Mouse (Mus musculus): ENCODE results near the gene Map7d1. TPM values are rescaled to one million over a fixed set of nuclear protein-coding genes. Genes with fewer than 3 reads are reported as not detected.

Gene Map7d1
- polyA plus RNA-seq, 1 experiment from 2014 or later: 105 TPM

DNA sequence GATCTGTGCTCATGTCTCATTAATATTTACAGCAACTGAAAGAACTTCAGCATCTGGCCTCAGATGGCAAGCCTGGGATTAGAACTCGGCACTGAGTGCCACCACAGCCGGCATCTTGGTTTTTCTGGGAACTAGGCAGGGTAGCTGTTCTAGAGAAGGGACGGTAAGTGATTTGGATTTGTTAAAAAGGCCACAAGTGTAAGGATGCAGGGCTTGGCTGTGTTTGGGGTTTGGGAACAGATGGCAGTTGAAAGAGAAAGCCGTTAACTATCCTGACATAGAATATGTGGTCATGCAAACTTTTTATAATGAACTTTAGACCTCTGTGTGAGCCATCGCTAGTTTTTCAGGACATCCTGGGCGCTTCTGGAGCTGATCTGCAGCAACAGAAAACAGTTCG is 5.5 kb upstream of the Map7d1 start:
- H3K27me3 ChIP-seq: 0 out of 2 replicates have a peak, but pooled peaks cover 6% of the 10 kb centered on the region
- H3K4me3 ChIP-seq (replicated peaks): peak overlapping the region; percentile 74
- H3K9ac ChIP-seq: no peak overlapping the region
- WGBS: 51% methylated on average over 7 of the region's 7 CpGs
- no peaks in the 10 kb centered on the region for H3K9me3 ChIP-seq
- H3K36me3 ChIP-seq (replicated peaks): no peaks in the 10 kb centered on the region
- peaks cover 57% of the 10 kb centered on the region for H3K4me1 ChIP-seq
- H3K27ac ChIP-seq: 0 out of 2 replicates have a peak overlapping the region, but pooled peaks have one; percentile 25
- no peak overlapping the region; the same call in 1 of the 2 replicates for H3K4me2 ChIP-seq
- no peak for ATAC-seq (ENCODE audit: low FRiP score)

DNA sequence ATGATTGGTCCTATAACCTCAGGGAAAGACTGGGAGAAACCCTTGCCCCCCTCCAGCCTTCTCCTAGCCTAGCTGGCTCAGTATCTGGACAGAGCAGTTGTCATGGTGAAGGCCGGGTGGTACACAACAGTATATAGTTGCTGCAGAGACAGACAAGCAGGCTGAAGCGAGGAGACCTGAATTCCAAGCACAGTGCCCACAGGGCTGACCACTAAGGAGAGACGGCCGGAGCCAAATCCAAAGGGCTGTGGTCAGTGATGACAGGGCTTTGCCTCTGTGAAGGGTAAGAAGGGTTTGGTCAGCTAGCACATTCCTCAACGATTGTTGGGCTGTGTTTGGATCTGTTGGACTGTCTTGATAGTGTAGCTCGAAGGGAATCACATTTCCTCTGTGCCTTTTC is 5.1 kb upstream of the Map7d1 start:
- Histone ChIP-seq H3K4me2 (no peak overlapping the region), H3K27me3 (0 out of 2 replicates have a peak, but pooled peaks cover 6% of the 10 kb centered on the region), H3K9ac (no peak overlapping the region), H3K27ac (peak overlapping the region; percentile 56; the same call in 1 of the 2 replicates), H3K4me1 (peaks cover 59% of the 10 kb centered on the region), H3K4me3 (replicated peaks) (no peak overlapping the region), H3K36me3 (replicated peaks) (no peaks in the 10 kb centered on the region), H3K9me3 (no peaks in the 10 kb centered on the region)
- WGBS: 86% methylated on average over 6 of the region's 6 CpGs
- no peak for ATAC-seq (ENCODE audit: low FRiP score)

DNA sequence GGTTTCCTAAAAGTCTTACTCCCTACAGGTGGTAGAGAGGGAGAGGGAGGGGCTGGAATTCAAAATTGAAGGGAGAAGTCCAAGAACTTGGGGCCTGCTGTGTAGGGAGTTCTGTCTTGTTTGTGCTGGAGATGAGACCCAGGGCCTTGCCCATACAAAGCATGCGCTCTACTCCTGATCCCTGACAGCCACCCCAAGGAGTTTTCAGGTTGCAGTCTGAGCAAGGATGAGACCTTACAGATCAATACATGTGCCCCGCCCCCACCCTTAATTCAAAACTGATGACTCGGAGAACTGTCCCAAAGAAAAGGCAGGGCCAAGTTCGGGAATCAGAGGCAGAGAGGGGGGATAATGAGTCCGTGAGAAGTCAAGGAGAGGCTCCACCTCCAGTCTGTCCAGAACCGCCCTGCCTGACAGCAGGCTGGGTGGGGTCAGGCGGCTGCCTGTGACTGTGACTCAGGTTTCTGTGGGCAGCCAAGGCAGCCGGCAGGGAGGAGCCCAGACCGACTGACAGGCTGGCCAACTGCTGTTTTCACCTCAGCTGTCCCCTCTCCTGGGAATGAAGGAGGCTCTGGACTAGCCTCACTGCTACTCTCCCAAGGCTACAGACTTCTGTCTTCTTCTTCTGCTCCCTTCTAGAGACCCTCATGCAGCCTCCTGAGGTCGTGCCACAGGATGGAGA is 4.5 kb upstream of the Map7d1 start:
- H3K4me3 ChIP-seq (replicated peaks): no peak overlapping the region
- peaks cover 59% of the 10 kb centered on the region for H3K4me1 ChIP-seq

DNA sequence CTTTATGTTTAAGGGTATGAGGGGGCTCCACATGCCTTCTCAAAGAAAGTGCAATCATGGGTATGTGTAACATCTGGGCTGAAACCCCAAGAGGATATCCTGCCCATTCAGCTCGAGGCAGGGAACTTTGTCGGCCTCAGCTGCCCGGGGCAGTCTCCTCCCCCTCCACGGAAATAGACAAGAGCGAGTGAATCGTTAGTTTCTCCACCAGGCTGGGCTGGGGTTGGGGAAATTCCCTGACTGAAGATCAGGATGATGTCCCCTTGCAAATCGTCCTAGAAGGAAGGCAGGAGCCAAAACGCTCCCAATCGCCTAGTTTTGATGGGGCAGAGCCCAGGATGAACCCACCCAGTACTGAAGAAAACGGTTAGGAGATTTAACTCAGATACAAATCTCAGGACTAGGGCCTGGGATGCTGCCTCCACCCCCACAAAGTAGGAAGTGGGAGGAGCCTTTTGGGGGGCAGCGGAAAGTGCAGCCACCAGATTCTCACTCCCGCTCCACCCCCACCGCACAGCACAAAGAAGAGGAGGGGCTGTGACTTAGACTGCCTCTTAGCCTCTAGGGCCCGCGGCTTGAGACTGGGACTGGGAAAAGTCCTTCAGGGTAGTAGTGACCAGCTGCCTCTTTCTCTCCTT is 3.5 kb upstream of the Map7d1 start:
- under 1% methylated on average over 15 of the region's 15 CpGs for WGBS
- H3K4me3 ChIP-seq (replicated peaks): 0 out of 2 replicates have a peak overlapping the region, but pooled peaks have one; percentile 4
- no peak for ATAC-seq (ENCODE audit: low FRiP score)

More for the DNA sequence above, 4.5 kb upstream of the Map7d1 start:
- 0 out of 2 replicates have a peak, but pooled peaks cover 6% of the 10 kb centered on the region for H3K27me3 ChIP-seq
- H3K36me3 ChIP-seq (replicated peaks): no peaks in the 10 kb centered on the region
- no peak overlapping the region for H3K9ac ChIP-seq
- ATAC-seq (ENCODE audit: low FRiP score): no peak
- H3K4me2 ChIP-seq: 0 out of 2 replicates have a peak overlapping the region, but pooled peaks have one; percentile 2
- 11% methylated on average over 10 of the region's 10 CpGs for WGBS
- H3K27ac ChIP-seq: peak overlapping the region; percentile 56; the same call in 1 of the 2 replicates
- no peaks in the 10 kb centered on the region for H3K9me3 ChIP-seq

DNA sequence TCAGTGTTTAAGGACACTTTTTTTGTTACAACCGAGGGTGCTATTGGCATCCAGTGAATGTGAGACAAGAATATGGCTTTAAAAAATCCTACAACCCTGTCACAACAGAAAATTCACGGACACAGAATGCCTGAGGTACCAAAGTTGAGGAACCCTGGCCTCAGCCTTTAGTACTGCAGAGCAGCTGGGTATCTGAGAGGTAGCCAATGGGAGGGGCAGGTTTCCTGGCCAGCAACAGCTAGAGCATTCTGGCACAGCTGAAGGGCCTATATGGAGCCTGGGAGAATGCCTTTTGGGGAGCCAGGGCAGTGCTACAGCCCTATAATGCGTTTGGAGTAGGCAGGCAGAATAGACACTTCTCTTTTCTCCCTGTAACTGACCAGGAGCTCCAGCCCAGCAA is 2.9 kb upstream of the Map7d1 start:
- peaks cover 67% of the 10 kb centered on the region for H3K4me1 ChIP-seq
- no peaks in the 10 kb centered on the region for H3K9me3 ChIP-seq
- no peak overlapping the region for H3K9ac ChIP-seq
- no peak overlapping the region for H3K4me3 ChIP-seq (replicated peaks)
- H3K27ac ChIP-seq: peak overlapping the region; percentile 70
- no peak overlapping the region for H3K4me2 ChIP-seq
- 0 out of 2 replicates have a peak, but pooled peaks cover 6% of the 10 kb centered on the region for H3K27me3 ChIP-seq
- no peaks in the 10 kb centered on the region for H3K36me3 ChIP-seq (replicated peaks)
- 29% methylated on average over 3 of the region's 3 CpGs for WGBS
- ATAC-seq (ENCODE audit: low FRiP score): no peak

More for the DNA sequence above, 3.5 kb upstream of the Map7d1 start:
- 0 out of 2 replicates have a peak, but pooled peaks cover 6% of the 10 kb centered on the region for H3K27me3 ChIP-seq
- H3K4me1 ChIP-seq: peaks cover 62% of the 10 kb centered on the region
- no peaks in the 10 kb centered on the region for H3K9me3 ChIP-seq
- H3K36me3 ChIP-seq (replicated peaks): no peaks in the 10 kb centered on the region
- H3K4me2 ChIP-seq: peak overlapping the region; percentile 38
- peak overlapping the region; percentile 70 for H3K27ac ChIP-seq
- 0 out of 2 replicates have a peak overlapping the region, but pooled peaks have one; percentile 21 for H3K9ac ChIP-seq

DNA sequence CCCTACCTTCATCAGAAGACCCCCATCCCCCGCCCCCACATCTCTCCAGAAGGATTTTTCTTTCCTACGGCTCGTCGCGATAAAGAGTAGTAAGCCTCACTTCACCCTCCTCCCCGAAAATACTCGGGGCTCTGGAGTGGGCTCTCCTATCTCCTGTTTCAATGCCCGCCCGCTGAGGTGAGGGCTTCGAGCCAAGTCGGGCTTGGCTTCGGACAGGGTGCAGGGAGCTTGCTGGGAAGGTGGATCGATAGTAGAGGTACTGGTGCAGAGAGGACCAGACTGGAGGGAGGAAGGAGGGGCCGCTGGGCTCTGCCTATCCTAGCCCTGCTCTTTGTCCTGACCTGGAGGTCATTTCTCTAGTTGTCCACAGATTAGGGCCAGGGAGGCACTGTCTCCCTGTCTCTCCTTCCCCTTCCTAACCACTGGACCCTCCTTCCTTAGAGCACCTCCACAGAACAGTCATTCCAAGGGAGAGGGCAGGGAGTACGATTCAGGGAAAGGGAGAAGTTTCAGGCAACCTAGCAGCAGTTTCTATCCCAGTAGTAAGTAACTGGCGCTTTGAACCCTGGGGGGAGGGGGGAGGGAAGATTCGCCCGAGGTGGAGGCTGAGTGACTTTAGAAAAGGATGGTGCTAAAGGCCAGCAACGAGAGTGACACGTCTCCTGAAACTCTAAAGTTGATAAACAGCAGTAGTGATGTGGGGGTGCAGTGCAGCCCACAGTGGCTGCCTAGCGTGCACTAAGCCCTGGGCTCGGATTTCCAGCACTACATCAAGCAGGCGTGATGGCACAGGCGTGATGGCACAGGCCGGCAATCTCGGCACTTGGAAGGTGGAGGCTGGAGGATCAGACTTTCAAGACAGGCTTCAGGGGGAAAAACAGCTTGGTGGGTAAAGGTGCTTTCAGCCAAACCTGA is 1.1 kb upstream of the Map7d1 start:
- H3K4me3 ChIP-seq (replicated peaks): peak overlapping the region; percentile 100
- 0 out of 2 replicates have a peak, but pooled peaks have one; percentile 10 for ATAC-seq (ENCODE audit: low FRiP score)
- peak overlapping the region; percentile 99 for H3K9ac ChIP-seq
- 0 out of 2 replicates have a peak, but pooled peaks cover 6% of the 10 kb centered on the region for H3K27me3 ChIP-seq
- peak overlapping the region; percentile 96 for H3K4me2 ChIP-seq
- no peaks in the 10 kb centered on the region for H3K36me3 ChIP-seq (replicated peaks)
- WGBS: 3% methylated on average over 26 of the region's 26 CpGs
- no peaks in the 10 kb centered on the region for H3K9me3 ChIP-seq
- peaks cover 75% of the 10 kb centered on the region for H3K4me1 ChIP-seq
- H3K27ac ChIP-seq: peak overlapping the region; percentile 95

DNA sequence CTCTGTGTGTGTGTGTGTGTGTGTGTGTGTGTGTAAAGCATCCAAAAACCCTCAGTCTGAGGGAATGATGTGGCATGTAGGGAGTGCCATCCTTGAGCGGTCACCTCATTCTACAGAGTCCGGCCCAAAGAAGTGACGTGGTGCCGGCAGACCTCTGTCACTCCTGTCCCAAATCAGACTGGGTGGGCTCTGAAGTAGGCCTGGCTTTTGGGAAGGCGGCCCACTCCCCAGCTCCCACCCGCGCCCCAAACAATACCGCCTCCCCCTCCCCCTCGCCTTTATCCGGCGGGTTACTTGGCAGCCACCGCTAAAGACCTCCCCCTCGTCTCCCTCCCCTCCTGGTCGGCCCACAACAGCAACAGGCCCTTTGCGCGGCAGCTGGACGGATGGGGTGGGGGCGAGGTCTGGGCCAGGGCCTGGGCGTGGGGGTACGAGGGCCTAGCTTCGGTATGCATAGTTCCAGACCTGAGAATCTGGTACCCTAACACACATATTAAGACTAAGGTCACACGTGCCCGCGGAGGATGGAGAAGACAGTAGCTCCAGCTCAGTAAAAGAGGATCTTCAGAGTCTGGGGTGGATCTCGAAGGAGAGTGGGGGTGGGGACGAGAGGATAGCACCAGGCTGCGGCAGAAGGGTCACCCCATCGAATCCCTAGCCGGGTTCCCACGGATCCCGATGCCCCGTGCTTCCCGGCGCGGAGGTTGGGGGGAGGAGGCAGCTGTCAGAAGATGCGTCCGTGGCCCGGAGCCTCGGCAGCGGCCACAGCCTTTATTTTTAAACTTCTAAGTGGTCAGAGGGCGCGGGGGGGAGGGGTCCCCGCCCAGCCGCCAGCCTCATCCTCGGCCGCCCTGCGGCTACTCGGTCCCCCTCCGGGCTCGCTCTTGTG is 786 bp downstream of the Map7d1 start:
- under 1% methylated on average over 50 of the region's 50 CpGs for WGBS

DNA sequence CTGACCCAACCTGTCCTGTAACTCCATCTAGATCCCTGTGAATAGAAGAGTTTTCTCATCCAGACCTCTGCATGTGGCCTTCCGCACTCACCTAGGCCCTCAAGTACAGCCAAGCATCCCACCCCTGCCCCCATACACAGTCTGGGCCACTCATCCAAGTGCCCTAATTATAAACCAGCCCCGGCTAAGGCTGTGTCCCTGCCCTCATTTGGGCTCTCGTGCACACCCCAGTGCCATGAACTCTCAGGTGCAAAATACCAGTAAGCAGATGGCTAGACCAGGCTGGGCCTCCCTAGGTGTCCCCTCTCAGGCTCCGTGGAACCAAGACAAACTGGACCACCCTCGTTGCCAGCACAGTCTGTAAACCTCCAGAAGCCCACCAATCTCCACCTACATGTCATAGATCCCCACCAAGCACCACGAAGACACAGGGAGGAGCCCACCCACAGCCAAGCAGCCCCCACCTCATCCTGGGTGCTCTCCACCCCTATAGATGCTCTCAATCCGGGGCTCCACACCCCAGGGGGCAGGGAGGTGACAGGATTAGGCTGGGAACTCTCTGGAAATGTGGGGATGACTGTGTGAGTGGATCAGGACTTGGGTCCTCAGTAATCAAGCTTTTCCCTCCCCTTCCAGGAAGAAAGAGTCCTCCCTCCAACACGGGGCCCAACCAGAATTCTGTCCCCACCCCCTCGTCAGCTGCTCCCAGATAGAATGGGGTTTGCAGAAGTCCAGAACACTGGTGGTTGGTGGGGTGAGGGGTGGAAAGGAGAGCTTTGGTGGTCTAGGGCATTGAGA is 1.6 kb downstream of the Map7d1 start:
- no peak; the same call in 1 of the 2 replicates for ATAC-seq (ENCODE audit: low FRiP score)
- H3K27me3 ChIP-seq: 0 out of 2 replicates have a peak, but pooled peaks cover 3% of the 10 kb centered on the region

More for the DNA sequence above, 786 bp downstream of the Map7d1 start:
- ATAC-seq (ENCODE audit: low FRiP score): peak; percentile 56
- Histone ChIP-seq H3K9me3 (no peaks in the 10 kb centered on the region), H3K4me2 (peak overlapping the region; percentile 96), H3K36me3 (replicated peaks) (no peaks in the 10 kb centered on the region), H3K9ac (peak overlapping the region; percentile 99), H3K27me3 (0 out of 2 replicates have a peak, but pooled peaks cover 3% of the 10 kb centered on the region), H3K27ac (peak overlapping the region; percentile 95), H3K4me3 (replicated peaks) (peak overlapping the region; percentile 100), H3K4me1 (peaks cover 78% of the 10 kb centered on the region)

DNA sequence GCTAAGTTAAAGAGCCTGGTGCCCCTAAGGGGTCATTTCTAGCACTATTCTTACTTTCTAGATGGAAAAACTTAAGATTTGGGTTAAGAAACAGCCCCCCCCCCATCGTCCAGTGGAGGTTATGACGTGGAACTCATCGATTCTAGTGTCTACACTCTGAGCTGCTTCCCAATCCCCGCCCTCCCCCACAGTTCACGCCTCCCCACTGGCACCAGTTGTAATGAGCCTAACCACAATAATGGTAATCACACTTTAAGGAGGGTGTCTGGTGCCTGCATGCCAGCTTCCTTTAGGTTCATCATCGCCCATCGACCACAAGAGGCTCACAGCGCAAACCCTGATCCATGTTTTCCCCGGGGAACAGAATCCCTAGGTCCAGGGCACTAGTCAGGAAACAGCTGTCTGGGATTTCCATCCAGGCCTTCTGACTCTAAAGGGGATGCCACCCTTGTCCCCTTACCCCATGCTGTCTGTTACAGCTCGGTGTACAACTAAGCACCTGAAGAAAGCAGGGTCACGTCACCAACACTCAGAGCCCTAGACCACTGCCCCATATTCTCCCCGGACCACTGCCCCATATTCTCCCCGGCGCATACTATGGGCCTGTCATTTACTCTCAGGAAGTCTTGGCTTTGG is 2.4 kb downstream of the Map7d1 start:
- peaks cover 76% of the 10 kb centered on the region for H3K4me1 ChIP-seq
- H3K36me3 ChIP-seq (replicated peaks): no peaks in the 10 kb centered on the region
- WGBS: 74% methylated on average over 14 of the region's 14 CpGs
- H3K9me3 ChIP-seq: no peaks in the 10 kb centered on the region
- H3K27me3 ChIP-seq: 0 out of 2 replicates have a peak, but pooled peaks cover 2% of the 10 kb centered on the region
- H3K27ac ChIP-seq: no peak overlapping the region
- ATAC-seq (ENCODE audit: low FRiP score): no peak
- peak overlapping the region; percentile 96 for H3K4me2 ChIP-seq
- H3K9ac ChIP-seq: peak overlapping the region; percentile 99; the same call in 1 of the 2 replicates
- peak overlapping the region; percentile 100 for H3K4me3 ChIP-seq (replicated peaks)

More for the DNA sequence above, 1.6 kb downstream of the Map7d1 start:
- Histone ChIP-seq H3K4me1 (peaks cover 76% of the 10 kb centered on the region), H3K4me2 (peak overlapping the region; percentile 96), H3K4me3 (replicated peaks) (peak overlapping the region; percentile 100), H3K9me3 (no peaks in the 10 kb centered on the region), H3K36me3 (replicated peaks) (no peaks in the 10 kb centered on the region), H3K27ac (peak overlapping the region; percentile 95), H3K9ac (peak overlapping the region; percentile 99)
- WGBS: 18% methylated on average over 9 of the region's 9 CpGs

Measured in forebrain, embryonic 12.5 days (tissue).